Mouse (Mus musculus) myocyte (in vitro differentiated cells): Measurements from ENCODE around the gene Lypd5.
A peak's percentile ranks its signal among the peaks of the same experiment; 100 is the strongest.

Experiments
- MAX ChIP-seq: IDR thresholded peaks from one replicate; pipeline ENCODE4 v1.6.1; 2011; ENCODE audit warnings: low read depth, mild to moderate bottlenecking, control low read depth
- POLR2A ChIP-seq: IDR thresholded peaks from one replicate; pipeline ENCODE4 v1.6.1; 2011; ENCODE audit warnings: low read depth, mild to moderate bottlenecking, control low read depth, moderate library complexity; ENCODE audit not compliant: insufficient read length

DNA sequence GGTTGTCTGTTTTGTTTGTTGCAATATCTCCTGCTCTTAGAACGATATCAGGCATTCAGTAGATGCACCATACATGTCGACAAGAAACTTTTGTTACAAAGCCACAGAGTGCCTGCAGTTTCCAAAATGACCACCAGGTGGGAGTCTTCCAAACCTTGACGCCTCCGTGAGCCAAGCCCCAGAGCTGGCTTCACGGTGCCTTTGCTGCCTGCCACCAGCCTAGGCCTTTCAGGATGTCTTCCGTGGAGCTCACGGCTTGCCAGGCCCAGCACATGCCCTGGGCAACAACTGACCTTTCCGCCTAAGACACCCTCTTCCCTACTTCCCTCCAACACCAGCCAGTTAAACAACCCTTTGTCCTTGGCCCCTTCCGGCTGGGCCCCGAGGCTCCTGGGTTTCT, 15.8 kb downstream of the Lypd5 start:
- TF ChIP-seq POLR2A: peak; percentile 54
- TF ChIP-seq MAX: no peak
